Mouse (Mus musculus): ENCODE results near the gene Wscd2. TPM values are rescaled to one million over a fixed set of nuclear protein-coding genes. Genes with fewer than 3 reads are reported as not detected.
A peak's percentile ranks its signal among the peaks of the same experiment; 100 is the strongest.

Wscd2 gene
- 13.6 and 13.7 TPM in 2 replicates for polyA plus RNA-seq (2014; fragmentation: Nextera tagmentation; extraction: Ambion mirVana)

- 64% methylated on average over 6 of the region's 6 CpGs for WGBS
- Histone ChIP-seq H3K4me1 (replicated peaks; ENCODE audit: control insufficient read depth, insufficient read depth, low read length) (peaks cover 27% of the 10 kb centered on the region), H3K9me3 (ENCODE audit: control insufficient read depth, low read length) (no peaks in the 10 kb centered on the region), H3K27me3 (ENCODE audit: control insufficient read depth, insufficient read depth, low read length) (no peaks in the 10 kb centered on the region), H3K36me3 (replicated peaks; ENCODE audit: control insufficient read depth, insufficient read depth) (no peaks in the 10 kb centered on the region), H3K4me2 (replicated peaks) (peak within 1 kb of the TSS; percentile 85), H3K4me3 (replicated peaks; ENCODE audit: low read length) (peak within 1 kb of the TSS; percentile 62), H3K27ac (peak within 1 kb of the TSS; percentile 76), H3K9ac (peak within 1 kb of the TSS; percentile 87)
- DNase-seq (ENCODE audit: low spot score) (no peak), ATAC-seq (ENCODE audit: low FRiP score) (peak; percentile 25; the same call in 1 of the 2 replicates)
These were observed at the start of gene Wscd2 for GRCm38 (mm10) chr5:113490033-113490432. Gene Wscd2, plus strand, starts transcription at chr5:113490333.

- H3K27ac ChIP-seq: peak overlapping the region; percentile 57
- 43% methylated on average over 3 of the region's 3 CpGs for WGBS
- H3K9ac ChIP-seq: no peak overlapping the region
These were observed 48.0 kb upstream of the Wscd2 start for GRCm38 (mm10) chr5:113442180-113442579.

GRCm38 (mm10) chr5:113448023-113448734 is 42.0 kb upstream of the Wscd2 start:
- H3K4me3 ChIP-seq (replicated peaks; ENCODE audit: low read length): no peak overlapping the region
- 29% methylated on average over 9 of the region's 9 CpGs for WGBS
- H3K4me1 ChIP-seq (replicated peaks; ENCODE audit: control insufficient read depth, insufficient read depth, low read length): peaks cover 21% of the 10 kb centered on the region; the same call in 1 of the 2 replicates
- peak; percentile 76 for ATAC-seq (ENCODE audit: low FRiP score)
- H3K9me3 ChIP-seq (ENCODE audit: control insufficient read depth, low read length): 0 out of 2 replicates have a peak, but pooled peaks cover 3% of the 10 kb centered on the region
- no peak overlapping the region for H3K4me2 ChIP-seq (replicated peaks)
- H3K27ac ChIP-seq: peak overlapping the region; percentile 72
- DNase-seq (ENCODE audit: low spot score): peak; percentile 67
- no peaks in the 10 kb centered on the region for H3K36me3 ChIP-seq (replicated peaks; ENCODE audit: control insufficient read depth, insufficient read depth)
- H3K27me3 ChIP-seq (ENCODE audit: control insufficient read depth, insufficient read depth, low read length): no peaks in the 10 kb centered on the region
- H3K9ac ChIP-seq: no peak overlapping the region

More at GRCm38 (mm10) chr5:113442180-113442579, 48.0 kb upstream of the Wscd2 start:
- no peaks in the 10 kb centered on the region for H3K27me3 ChIP-seq (ENCODE audit: control insufficient read depth, insufficient read depth, low read length)
- H3K9me3 ChIP-seq (ENCODE audit: control insufficient read depth, low read length): no peaks in the 10 kb centered on the region
- H3K4me2 ChIP-seq (replicated peaks): no peak overlapping the region
- ATAC-seq (ENCODE audit: low FRiP score) (peak; percentile 59), DNase-seq (ENCODE audit: low spot score) (peak; percentile 49)
- peaks cover 11% of the 10 kb centered on the region for H3K4me1 ChIP-seq (replicated peaks; ENCODE audit: control insufficient read depth, insufficient read depth, low read length)
- no peak overlapping the region for H3K4me3 ChIP-seq (replicated peaks; ENCODE audit: low read length)
- H3K36me3 ChIP-seq (replicated peaks; ENCODE audit: control insufficient read depth, insufficient read depth): no peaks in the 10 kb centered on the region

GRCm38 (mm10) chr5:113449336-113449735 is 40.8 kb upstream of the Wscd2 start:
- 0 out of 2 replicates have a peak, but pooled peaks cover 3% of the 10 kb centered on the region for H3K9me3 ChIP-seq (ENCODE audit: control insufficient read depth, low read length)
- no peak overlapping the region for H3K4me2 ChIP-seq (replicated peaks)
- no peaks in the 10 kb centered on the region for H3K36me3 ChIP-seq (replicated peaks; ENCODE audit: control insufficient read depth, insufficient read depth)
- H3K27ac ChIP-seq: no peak overlapping the region
- ATAC-seq (ENCODE audit: low FRiP score) (no peak), DNase-seq (ENCODE audit: low spot score) (no peak)
- no peaks in the 10 kb centered on the region for H3K27me3 ChIP-seq (ENCODE audit: control insufficient read depth, insufficient read depth, low read length)
- H3K4me1 ChIP-seq (replicated peaks; ENCODE audit: control insufficient read depth, insufficient read depth, low read length): peaks cover 24% of the 10 kb centered on the region; the same call in 1 of the 2 replicates
- WGBS: 73% methylated on average over 3 of the region's 3 CpGs
- no peak overlapping the region for H3K4me3 ChIP-seq (replicated peaks; ENCODE audit: low read length)
- no peak overlapping the region for H3K9ac ChIP-seq

- H3K27ac ChIP-seq: no peak overlapping the region
- no peak overlapping the region for H3K4me3 ChIP-seq (replicated peaks; ENCODE audit: low read length)
- no peaks in the 10 kb centered on the region for H3K36me3 ChIP-seq (replicated peaks; ENCODE audit: control insufficient read depth, insufficient read depth)
- H3K4me2 ChIP-seq (replicated peaks): no peak overlapping the region
- ATAC-seq (ENCODE audit: low FRiP score) (no peak), DNase-seq (ENCODE audit: low spot score) (no peak)
- 5% methylated on average over 1 of the region's 1 CpGs for WGBS
- peaks cover 22% of the 10 kb centered on the region; the same call in 1 of the 2 replicates for H3K4me1 ChIP-seq (replicated peaks; ENCODE audit: control insufficient read depth, insufficient read depth, low read length)
- H3K9me3 ChIP-seq (ENCODE audit: control insufficient read depth, low read length): 0 out of 2 replicates have a peak, but pooled peaks cover 3% of the 10 kb centered on the region
- no peaks in the 10 kb centered on the region for H3K27me3 ChIP-seq (ENCODE audit: control insufficient read depth, insufficient read depth, low read length)
- H3K9ac ChIP-seq: no peak overlapping the region; the same call in 1 of the 2 replicates
These were observed 37.4 kb upstream of the Wscd2 start for GRCm38 (mm10) chr5:113452691-113453090.

GRCm38 (mm10) chr5:113453356-113453755 is 36.8 kb upstream of the Wscd2 start:
- DNase-seq (ENCODE audit: low spot score) (no peak), ATAC-seq (ENCODE audit: low FRiP score) (no peak)
- H3K4me2 ChIP-seq (replicated peaks): no peak overlapping the region
- no peaks in the 10 kb centered on the region for H3K27me3 ChIP-seq (ENCODE audit: control insufficient read depth, insufficient read depth, low read length)
- H3K27ac ChIP-seq: no peak overlapping the region
- H3K9me3 ChIP-seq (ENCODE audit: control insufficient read depth, low read length): 0 out of 2 replicates have a peak, but pooled peaks cover 3% of the 10 kb centered on the region
- H3K36me3 ChIP-seq (replicated peaks; ENCODE audit: control insufficient read depth, insufficient read depth): no peaks in the 10 kb centered on the region
- no peak overlapping the region for H3K9ac ChIP-seq
- no peak overlapping the region for H3K4me3 ChIP-seq (replicated peaks; ENCODE audit: low read length)
- H3K4me1 ChIP-seq (replicated peaks; ENCODE audit: control insufficient read depth, insufficient read depth, low read length): peaks cover 15% of the 10 kb centered on the region; the same call in 1 of the 2 replicates
- WGBS: 5% methylated on average over 4 of the region's 4 CpGs

GRCm38 (mm10) chr5:113456020-113456419 is 34.1 kb upstream of the Wscd2 start:
- Histone ChIP-seq H3K27me3 (ENCODE audit: control insufficient read depth, insufficient read depth, low read length) (no peaks in the 10 kb centered on the region), H3K4me1 (replicated peaks; ENCODE audit: control insufficient read depth, insufficient read depth, low read length) (peaks cover 27% of the 10 kb centered on the region), H3K4me3 (replicated peaks; ENCODE audit: low read length) (no peak overlapping the region), H3K27ac (no peak overlapping the region), H3K4me2 (replicated peaks) (no peak overlapping the region), H3K36me3 (replicated peaks; ENCODE audit: control insufficient read depth, insufficient read depth) (no peaks in the 10 kb centered on the region), H3K9ac (no peak overlapping the region), H3K9me3 (ENCODE audit: control insufficient read depth, low read length) (no peaks in the 10 kb centered on the region)
- ATAC-seq (ENCODE audit: low FRiP score) (no peak), DNase-seq (ENCODE audit: low spot score) (no peak)
- 76% methylated on average over 10 of the region's 10 CpGs for WGBS

- Histone ChIP-seq H3K27ac (no peak overlapping the region), H3K4me1 (replicated peaks; ENCODE audit: control insufficient read depth, insufficient read depth, low read length) (peaks cover 32% of the 10 kb centered on the region), H3K27me3 (ENCODE audit: control insufficient read depth, insufficient read depth, low read length) (no peaks in the 10 kb centered on the region), H3K4me3 (replicated peaks; ENCODE audit: low read length) (no peak overlapping the region), H3K36me3 (replicated peaks; ENCODE audit: control insufficient read depth, insufficient read depth) (no peaks in the 10 kb centered on the region), H3K9me3 (ENCODE audit: control insufficient read depth, low read length) (no peaks in the 10 kb centered on the region), H3K9ac (no peak overlapping the region), H3K4me2 (replicated peaks) (no peak overlapping the region)
- DNase-seq (ENCODE audit: low spot score): no peak
- WGBS: 83% methylated on average over 4 of the region's 4 CpGs
- no peak for ATAC-seq (ENCODE audit: low FRiP score)
These were observed 33.4 kb upstream of the Wscd2 start for GRCm38 (mm10) chr5:113456756-113457155.

- no peaks in the 10 kb centered on the region for H3K9me3 ChIP-seq (ENCODE audit: control insufficient read depth, low read length)
- ATAC-seq (ENCODE audit: low FRiP score): no peak
- WGBS: 30% methylated on average over 6 of the region's 6 CpGs
- no peak overlapping the region for H3K27ac ChIP-seq
- H3K9ac ChIP-seq: no peak overlapping the region
- H3K4me2 ChIP-seq (replicated peaks): no peak overlapping the region
- peaks cover 36% of the 10 kb centered on the region for H3K4me1 ChIP-seq (replicated peaks; ENCODE audit: control insufficient read depth, insufficient read depth, low read length)
- H3K27me3 ChIP-seq (ENCODE audit: control insufficient read depth, insufficient read depth, low read length): no peaks in the 10 kb centered on the region
- H3K36me3 ChIP-seq (replicated peaks; ENCODE audit: control insufficient read depth, insufficient read depth): no peaks in the 10 kb centered on the region
- no peak for DNase-seq (ENCODE audit: low spot score)
- H3K4me3 ChIP-seq (replicated peaks; ENCODE audit: low read length): no peak overlapping the region
These were observed 32.9 kb upstream of the Wscd2 start for GRCm38 (mm10) chr5:113457260-113457659.

Data from hindbrain, embryonic 14.5 days (tissue).